Mouse (Mus musculus) G1E-ER4 (cell line): Measurements from ENCODE around the gene 4930402F06Rik. TPM values are rescaled to one million over a fixed set of nuclear protein-coding genes. Genes with fewer than 3 reads are reported as not detected.

Experiments
- GATA1 ChIP-seq: IDR thresholded peaks from one replicate; pipeline ENCODE4 v1.8.0; 2012; ENCODE audit warnings: low read length, inconsistent platforms
- polyA plus RNA-seq: library from polyadenylated mRNA; stranded (reverse); fragments of >175 nt; gene quantifications from 2 replicates; pipeline ENCODE4 v1.2.3, GENCODE M21; 2012

The 4930402F06Rik gene
- polyA plus RNA-seq, 1 experiment: not detected

- TF ChIP-seq GATA1: no peak
These were observed 3.8 kb upstream of the 4930402F06Rik start for GRCm38 (mm10) chr2:35400739-35401138.

GRCm38 (mm10) chr2:35398184-35398828, 1.3 kb upstream of the 4930402F06Rik start:
- no peak for TF ChIP-seq GATA1

- TF ChIP-seq GATA1: no peak
These were observed 707 bp upstream of the 4930402F06Rik start for GRCm38 (mm10) chr2:35397590-35398173.

GRCm38 (mm10) chr2:35385441-35385871, 11.5 kb downstream of the 4930402F06Rik start:
- TF ChIP-seq GATA1: no peak

- no peak for TF ChIP-seq GATA1
These were observed 17.7 kb downstream of the 4930402F06Rik start for GRCm38 (mm10) chr2:35379306-35379705.

GRCm38 (mm10) chr2:35377600-35377999, 19.4 kb downstream of the 4930402F06Rik start:
- no peak for TF ChIP-seq GATA1

- no peak for TF ChIP-seq GATA1
These were observed 24.0 kb downstream of the 4930402F06Rik start for GRCm38 (mm10) chr2:35373003-35373402.

- TF ChIP-seq GATA1: no peak
These were observed 26.3 kb downstream of the 4930402F06Rik start for GRCm38 (mm10) chr2:35370686-35371085.

GRCm38 (mm10) chr2:35367629-35368028, 29.3 kb downstream of the 4930402F06Rik start, which contains the start of gene 4930568D16Rik:
TSS of gene 4930568D16Rik (minus strand) at chr2:35367729.
- no peak for TF ChIP-seq GATA1

- TF ChIP-seq GATA1: no peak
These were observed 47.8 kb downstream of the 4930402F06Rik start for GRCm38 (mm10) chr2:35349184-35349583.

- TF ChIP-seq GATA1: no peak
These were observed 51.0 kb downstream of the 4930402F06Rik start for GRCm38 (mm10) chr2:35345984-35346383.

- TF ChIP-seq GATA1: no peak
These were observed 54.4 kb downstream of the 4930402F06Rik start for GRCm38 (mm10) chr2:35342605-35343004.

GRCm38 (mm10) chr2:35338707-35339106, 58.3 kb downstream of the 4930402F06Rik start:
- TF ChIP-seq GATA1: no peak

- no peak for TF ChIP-seq GATA1
These were observed 58.9 kb downstream of the 4930402F06Rik start for GRCm38 (mm10) chr2:35338036-35338435.

- no peak for TF ChIP-seq GATA1
These were observed 59.6 kb downstream of the 4930402F06Rik start for GRCm38 (mm10) chr2:35337419-35337818.

GRCm38 (mm10) chr2:35336388-35337280, 60.3 kb downstream of the 4930402F06Rik start, which contains the start of gene Stom:
TSS of gene Stom (minus strand) at chr2:35336976.
- TF ChIP-seq GATA1: peak; percentile 59
